Mouse (Mus musculus) neural tube, embryonic 10.5 days (tissue): ENCODE results near the gene Hmcn2.

Experiments used
- DNase-seq: peaks from one replicate; pipeline ENCODE4 v3.0.0-alpha.2; 2017; ENCODE audit warnings: low spot score; ENCODE audit errors: extremely low spot score

Gene Hmcn2

GRCm38 (mm10) chr2:31382952-31383351 lies 68.7 kb downstream of the Hmcn2 start:
- DNase-seq = peak; percentile 48

- DNase-seq = no peak
Observed at GRCm38 (mm10) chr2:31416968-31417367, 102.8 kb downstream of the Hmcn2 start.

- no peak for DNase-seq
Observed at GRCm38 (mm10) chr2:31418021-31418420, 103.8 kb downstream of the Hmcn2 start.

- peak; percentile 27 for DNase-seq
Observed at GRCm38 (mm10) chr2:31418571-31418970, 104.4 kb downstream of the Hmcn2 start.

- DNase-seq = no peak
Observed at GRCm38 (mm10) chr2:31420914-31421313, 106.7 kb downstream of the Hmcn2 start.

GRCm38 (mm10) chr2:31422576-31422975 lies 108.4 kb downstream of the Hmcn2 start:
- no peak for DNase-seq

- DNase-seq = no peak
Observed at GRCm38 (mm10) chr2:31431477-31431876, 117.3 kb downstream of the Hmcn2 start.

- no peak for DNase-seq
Observed at GRCm38 (mm10) chr2:31434746-31435145, 120.5 kb downstream of the Hmcn2 start.

- DNase-seq = peak; percentile 66
Observed at GRCm38 (mm10) chr2:31435567-31435966, 121.4 kb downstream of the Hmcn2 start.

GRCm38 (mm10) chr2:31437480-31438245 lies 123.4 kb downstream of the Hmcn2 start:
- no peak for DNase-seq

GRCm38 (mm10) chr2:31439576-31439975 lies 125.4 kb downstream of the Hmcn2 start:
- DNase-seq = no peak

- no peak for DNase-seq
Observed at GRCm38 (mm10) chr2:31442480-31443160, 128.4 kb downstream of the Hmcn2 start.

- DNase-seq = no peak
Observed at GRCm38 (mm10) chr2:31446036-31446435, 131.8 kb downstream of the Hmcn2 start.

GRCm38 (mm10) chr2:31446456-31446855 lies 132.2 kb downstream of the Hmcn2 start:
- no peak for DNase-seq

GRCm38 (mm10) chr2:31447536-31447935 lies 133.3 kb downstream of the Hmcn2 start:
- DNase-seq = no peak

- DNase-seq = no peak
Observed at GRCm38 (mm10) chr2:31448756-31449440, 134.7 kb downstream of the Hmcn2 start.

- no peak for DNase-seq
Observed at GRCm38 (mm10) chr2:31449441-31449815, 135.2 kb downstream of the Hmcn2 start.

- no peak for DNase-seq
Observed at GRCm38 (mm10) chr2:31449902-31450301, 135.7 kb downstream of the Hmcn2 start.

GRCm38 (mm10) chr2:31450661-31451060 lies 136.4 kb downstream of the Hmcn2 start:
- no peak for DNase-seq

GRCm38 (mm10) chr2:31451530-31451929 lies 137.3 kb downstream of the Hmcn2 start:
- DNase-seq = no peak

GRCm38 (mm10) chr2:31453011-31453410 lies 138.8 kb downstream of the Hmcn2 start:
- no peak for DNase-seq

GRCm38 (mm10) chr2:31453559-31454177 lies 139.5 kb downstream of the Hmcn2 start:
- DNase-seq = no peak
